Mouse (Mus musculus) ES-Bruce4 (cell line): ENCODE results near the gene Tars.

ENCODE experiments used
- CTCF ChIP-seq: IDR thresholded peaks from one replicate; pipeline ENCODE4 v1.8.1; 2011; ENCODE audit warnings: low read depth, low read length
- EP300 ChIP-seq: IDR thresholded peaks from 2 replicates; pipeline ENCODE4 v1.6.1; 2011; ENCODE audit warnings: low read depth, low read length; ENCODE audit not compliant: insufficient read depth

GRCm38 (mm10) chr15:11392903-11393302 lies 6.6 kb downstream of the Tars start:
- TF ChIP-seq CTCF: no peak
- TF ChIP-seq EP300: no peak
